Mouse (Mus musculus) neural tube, embryonic 11.5 days (tissue): ENCODE data around the gene St6galnac1. TPM values are rescaled to one million over a fixed set of nuclear protein-coding genes. Genes with fewer than 3 reads are reported as not detected.
"Not testable (repeated sequence)": the region's sequence is repeated elsewhere in the genome, so short reads cannot be mapped to it uniquely, and the experiment has no call there.

Source experiments
- ATAC-seq: fragments of 200-750 bp; cut with Nextera tagmentation; 2 replicates; pipeline ENCODE4 v1.8.0; 2017; ENCODE audit warnings: moderate number of reproducible peaks, mild to moderate bottlenecking, moderate TSS enrichment, moderate library complexity; ENCODE audit not compliant: insufficient read depth, low FRiP score, low TSS enrichment
- DNase-seq: peaks from one replicate; pipeline ENCODE4 v3.0.0-alpha.2; 2015; ENCODE audit warnings: low spot score
- H3K27ac ChIP-seq: fragments of 300-500 bp; sonication (generic); 2 replicates; pipeline ENCODE4 v1.5.1; 2014; ENCODE audit warnings: low read depth, mild to moderate bottlenecking, low read length
- H3K27me3 ChIP-seq: fragments of 300-500 bp; sonication (generic); 2 replicates; pipeline ENCODE4 v1.6.1; 2014; ENCODE audit warnings: mild to moderate bottlenecking, low read length, mixed read lengths; ENCODE audit not compliant: control insufficient read depth, insufficient read depth
- H3K36me3 ChIP-seq: fragments of 300-500 bp; sonication (generic); 2 replicates; pipeline ENCODE4 v1.6.1; 2014; ENCODE audit warnings: mild to moderate bottlenecking, low read length, moderate library complexity, mixed read lengths; ENCODE audit not compliant: control insufficient read depth, insufficient read depth
- H3K4me1 ChIP-seq: fragments of 300-500 bp; sonication (generic); 2 replicates; pipeline ENCODE4 v1.6.1; 2014; ENCODE audit warnings: low read length, mixed read lengths; ENCODE audit not compliant: control insufficient read depth, insufficient read depth
- H3K4me2 ChIP-seq: fragments of 300-500 bp; sonication (generic); 2 replicates; pipeline ENCODE4 v1.6.1; 2014; ENCODE audit warnings: low read depth, mild to moderate bottlenecking, moderate library complexity
- H3K4me3 ChIP-seq: fragments of 300-500 bp; sonication (generic); 2 replicates; pipeline ENCODE4 v1.5.1; 2014; ENCODE audit warnings: low read depth, low read length
- H3K9ac ChIP-seq: fragments of 300-500 bp; sonication (generic); 2 replicates; pipeline ENCODE4 v1.6.1; 2014; ENCODE audit warnings: mild to moderate bottlenecking, low read length
- H3K9me3 ChIP-seq: fragments of 300-500 bp; sonication (generic); 2 replicates; pipeline ENCODE4 v1.6.1; 2016; ENCODE audit warnings: low read length; ENCODE audit not compliant: control insufficient read depth
- WGBS: fragments of 180-500 bp; shearing (Covaris S2); extraction: QIAGEN DNeasy Blood & Tissue Kit; methylation state at CpG from one replicate; pipeline ENCODE4 v1.1.7; 2014; 5-methylcytosine and 5-hydroxymethylcytosine counted together
- polyA plus RNA-seq: library from polyadenylated mRNA; unstranded; fragments of >200 nt; fragmentation: Nextera tagmentation; extraction: Ambion mirVana; gene quantifications from 2 replicates; pipeline ENCODE4 v1.2.1, GENCODE M21; 2014

The St6galnac1 gene
- polyA plus RNA-seq, 1 experiment from 2014 or later = not detected

DNA sequence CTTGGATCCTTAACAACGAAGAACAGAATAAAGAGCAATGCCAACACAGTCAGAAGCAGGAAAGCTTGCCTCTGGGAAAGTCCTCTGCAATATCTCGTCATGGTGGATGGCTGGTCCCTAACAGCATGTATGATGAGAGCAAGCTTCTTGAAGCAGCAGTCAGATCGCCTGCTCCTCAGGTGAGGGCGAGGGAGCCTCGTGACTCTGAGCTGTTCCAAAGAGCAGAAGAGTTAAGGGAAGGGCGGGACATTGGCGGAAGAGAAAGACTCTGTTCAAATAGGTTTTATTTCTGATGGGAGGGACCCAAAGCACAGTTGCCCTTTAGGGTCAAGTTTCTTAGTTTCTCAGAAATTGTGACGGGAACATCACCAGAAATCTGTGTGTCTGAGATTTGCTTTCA is 25.6 kb downstream of the St6galnac1 start:
- DNase-seq (no peak), ATAC-seq (no peak)
- Histone ChIP-seq H3K4me1 (no peaks in the 10 kb centered on the region), H3K27ac (no peak overlapping the region), H3K4me3 (no peak overlapping the region), H3K9me3 (no peaks in the 10 kb centered on the region), H3K9ac (no peak overlapping the region), H3K4me2 (no peak overlapping the region), H3K36me3 (no peaks in the 10 kb centered on the region), H3K27me3 (no peaks in the 10 kb centered on the region)
- WGBS = 81% methylated on average over 8 of the region's 8 CpGs

DNA sequence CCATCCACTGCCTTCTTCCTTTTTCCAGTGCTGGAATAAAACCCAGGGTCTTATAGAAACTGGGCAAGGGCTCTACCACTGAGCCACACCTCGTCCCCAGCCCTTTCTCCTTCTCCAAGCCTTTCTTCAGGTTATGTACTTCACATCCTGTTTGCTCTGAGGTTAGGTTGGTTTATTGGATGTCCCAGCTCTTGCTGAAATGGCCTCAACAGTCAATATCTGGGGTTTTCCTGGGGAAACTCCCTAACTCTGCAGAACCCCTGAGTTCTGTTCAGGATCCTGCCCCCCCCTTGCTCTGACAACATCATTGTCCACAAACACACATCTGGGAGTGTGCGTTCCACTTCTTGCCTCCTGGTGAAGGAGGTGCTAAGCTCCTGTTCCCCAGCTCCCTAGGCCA is 26.6 kb downstream of the St6galnac1 start:
- H3K9me3 ChIP-seq, H3K4me2 ChIP-seq, H3K27me3 ChIP-seq, ATAC-seq, H3K4me1 ChIP-seq, H3K9ac ChIP-seq, H3K27ac ChIP-seq, DNase-seq, H3K4me3 ChIP-seq, H3K36me3 ChIP-seq: not testable (repeated sequence)
- 79% methylated on average over 2 of the region's 2 CpGs for WGBS

DNA sequence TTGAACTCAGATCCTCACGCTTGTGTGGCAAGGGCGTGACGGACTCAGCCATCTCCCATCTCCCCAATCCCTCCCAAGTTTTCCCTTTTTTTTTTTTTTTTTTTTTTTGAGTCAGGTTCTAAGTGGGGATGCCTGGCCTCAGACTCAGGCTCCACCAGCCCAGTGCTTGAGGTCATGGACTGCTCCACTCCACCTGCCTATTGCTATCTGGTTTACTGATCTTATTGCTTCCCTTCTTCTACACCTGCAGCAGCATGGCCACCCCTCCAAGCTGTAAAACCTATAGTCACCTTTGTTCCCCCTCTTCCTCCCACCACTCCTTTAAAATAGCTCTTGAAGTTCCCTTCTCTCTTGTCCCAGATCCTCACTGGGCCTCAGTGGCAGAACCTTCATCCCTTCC is 28.5 kb downstream of the St6galnac1 start:
- not testable (repeated sequence) for H3K4me2 ChIP-seq, H3K27ac ChIP-seq, ATAC-seq, H3K36me3 ChIP-seq, H3K4me1 ChIP-seq, H3K27me3 ChIP-seq, H3K9ac ChIP-seq, H3K4me3 ChIP-seq, DNase-seq, H3K9me3 ChIP-seq
- 98% methylated on average over 3 of the region's 3 CpGs for WGBS

DNA sequence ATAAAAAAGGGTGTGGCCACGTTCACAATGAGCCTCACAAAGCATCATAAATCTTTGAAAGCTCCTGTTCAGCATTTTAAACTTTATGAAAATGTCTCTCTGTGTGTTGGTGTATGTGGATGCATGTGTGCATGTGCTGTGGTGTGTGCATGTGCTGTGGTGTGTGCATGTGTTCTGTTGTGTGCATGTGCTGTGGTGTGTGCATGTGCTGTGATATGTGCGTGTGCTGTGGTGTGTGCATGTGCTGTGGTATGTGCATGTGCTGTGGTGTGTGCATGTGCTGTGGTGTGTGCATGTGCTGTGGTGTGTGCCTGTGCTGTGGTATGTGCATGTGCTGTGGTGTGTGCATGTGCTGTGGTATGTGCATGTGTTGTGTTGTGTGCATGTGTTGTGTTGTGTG is 29.9 kb downstream of the St6galnac1 start:
- not testable (repeated sequence) for ATAC-seq, DNase-seq, H3K27me3 ChIP-seq, H3K9me3 ChIP-seq, H3K4me3 ChIP-seq, H3K27ac ChIP-seq, H3K36me3 ChIP-seq, H3K4me2 ChIP-seq, H3K4me1 ChIP-seq, H3K9ac ChIP-seq
- WGBS = 67% methylated on average over 2 of the region's 2 CpGs

DNA sequence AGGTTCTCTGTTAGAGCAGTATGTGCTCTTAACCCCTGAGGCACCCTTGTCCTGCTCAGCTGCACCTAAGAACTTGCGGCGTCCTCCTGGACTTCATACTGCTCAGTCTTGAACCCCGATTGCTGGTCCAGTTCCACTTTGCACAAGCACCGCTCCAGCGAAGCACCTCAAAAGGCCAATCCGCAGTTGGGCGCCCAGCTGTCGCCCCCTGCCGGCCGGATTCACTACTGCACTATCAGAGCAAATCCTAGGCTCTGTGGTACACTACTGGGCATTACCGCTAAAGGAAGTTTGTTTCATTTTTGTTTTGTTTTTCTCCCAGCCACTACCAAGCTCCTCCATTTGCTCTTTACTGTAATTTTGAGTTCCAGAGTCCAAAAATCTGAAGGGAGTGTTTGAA is 36.9 kb downstream of the St6galnac1 start:
- H3K9ac ChIP-seq = no peak overlapping the region
- H3K4me1 ChIP-seq = no peaks in the 10 kb centered on the region
- H3K4me3 ChIP-seq = no peak overlapping the region
- 48% methylated on average over 11 of the region's 11 CpGs for WGBS
- H3K36me3 ChIP-seq = no peaks in the 10 kb centered on the region
- no peaks in the 10 kb centered on the region for H3K27me3 ChIP-seq
- no peak overlapping the region for H3K27ac ChIP-seq
- no peak for ATAC-seq
- H3K9me3 ChIP-seq = no peaks in the 10 kb centered on the region
- H3K4me2 ChIP-seq = no peak overlapping the region
- DNase-seq = no peak

DNA sequence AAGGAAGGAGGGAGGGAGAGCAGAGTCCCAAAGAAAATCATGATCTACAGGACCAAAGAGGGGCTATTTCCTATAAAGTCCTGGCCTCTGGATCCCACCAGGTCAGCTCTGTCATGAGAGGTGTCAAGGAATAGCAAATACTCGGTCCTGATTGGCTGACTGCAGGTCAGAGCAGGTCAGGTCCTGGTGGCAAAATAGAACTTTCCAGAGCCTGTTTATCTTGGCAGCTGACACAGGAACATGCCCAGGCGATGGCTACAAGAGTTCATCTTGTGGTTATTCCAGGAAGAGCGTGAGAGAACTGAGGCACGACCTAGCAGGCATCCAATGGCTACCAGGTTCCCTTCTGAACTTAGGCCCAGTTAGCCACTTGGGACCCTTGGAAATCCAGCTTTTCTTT is 42.8 kb downstream of the St6galnac1 start:
- H3K9me3 ChIP-seq = no peaks in the 10 kb centered on the region
- WGBS = 81% methylated on average over 4 of the region's 4 CpGs
- H3K36me3 ChIP-seq = no peaks in the 10 kb centered on the region
- H3K4me1 ChIP-seq = no peaks in the 10 kb centered on the region
- no peak overlapping the region for H3K27ac ChIP-seq
- ATAC-seq (no peak), DNase-seq (no peak)
- H3K27me3 ChIP-seq = no peaks in the 10 kb centered on the region
- no peak overlapping the region for H3K4me3 ChIP-seq
- H3K4me2 ChIP-seq = no peak overlapping the region
- H3K9ac ChIP-seq = no peak overlapping the region

DNA sequence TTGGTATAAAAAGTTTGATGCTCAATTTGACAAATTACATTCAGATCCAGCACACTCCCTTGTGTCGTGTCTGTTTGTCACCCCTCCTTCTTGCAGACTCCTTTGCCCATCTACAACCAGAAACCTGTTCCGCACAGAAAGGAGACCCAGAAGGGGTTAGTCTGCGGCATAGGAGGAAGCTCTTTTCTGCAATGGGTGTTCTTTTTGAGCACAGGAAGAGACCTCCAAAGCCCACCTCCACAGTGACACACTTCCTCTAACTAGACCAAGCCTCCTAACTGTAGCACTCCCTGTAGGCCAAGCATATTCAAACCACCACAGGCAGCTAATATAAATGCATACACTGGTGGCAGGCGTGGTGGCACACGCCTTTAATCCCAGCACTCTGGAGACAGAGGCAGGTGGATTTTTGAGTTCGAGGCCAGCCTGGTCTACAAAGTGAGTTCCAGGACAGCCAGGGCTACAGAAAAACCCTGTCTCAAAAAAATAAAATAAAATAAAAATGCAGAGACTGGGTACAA is 44.2 kb downstream of the St6galnac1 start:
- not testable (repeated sequence) for H3K4me3 ChIP-seq, H3K9ac ChIP-seq, DNase-seq, ATAC-seq, H3K4me1 ChIP-seq, H3K27me3 ChIP-seq, H3K9me3 ChIP-seq, H3K4me2 ChIP-seq, H3K36me3 ChIP-seq, H3K27ac ChIP-seq
- WGBS = 90% methylated on average over 6 of the region's 6 CpGs

DNA sequence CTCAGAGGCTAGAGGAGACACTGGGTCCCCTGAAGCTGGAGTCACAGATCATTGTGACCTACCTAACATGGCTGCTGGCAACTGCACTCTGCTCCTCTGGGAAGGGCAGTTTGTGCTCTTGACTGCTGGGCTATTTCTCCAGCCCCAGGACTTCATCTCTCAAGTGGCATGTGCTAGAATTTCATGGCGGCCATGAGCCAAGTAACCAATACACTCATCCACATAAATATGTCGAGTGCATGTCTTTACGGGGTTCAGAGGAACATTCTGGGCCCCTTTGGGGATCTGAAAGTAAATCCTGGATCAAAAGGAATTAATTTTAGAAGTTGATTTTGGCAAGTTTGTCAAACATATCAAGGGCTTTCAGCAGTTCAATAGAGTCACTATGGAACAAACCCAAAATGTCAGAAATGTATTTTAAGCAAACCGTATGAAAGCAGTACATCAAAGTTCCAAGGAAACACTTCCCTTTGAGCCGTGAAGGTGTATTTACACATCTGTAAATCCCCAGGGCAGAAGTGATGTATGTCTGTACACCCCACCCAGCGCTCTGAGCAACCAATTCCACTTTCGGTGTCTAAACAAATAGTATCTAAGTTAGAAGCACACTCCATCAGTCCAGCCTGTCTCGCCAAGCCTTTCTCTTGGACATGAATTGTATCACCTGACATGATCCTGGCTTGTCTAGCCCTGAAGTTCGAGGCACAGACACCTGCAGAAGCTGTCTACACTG is 45.9 kb downstream of the St6galnac1 start:
- Histone ChIP-seq H3K36me3 (no peaks in the 10 kb centered on the region), H3K4me2 (no peak overlapping the region), H3K4me1 (no peaks in the 10 kb centered on the region), H3K27me3 (no peaks in the 10 kb centered on the region), H3K9ac (no peak overlapping the region), H3K9me3 (no peaks in the 10 kb centered on the region), H3K27ac (no peak overlapping the region), H3K4me3 (no peak overlapping the region)
- WGBS = 86% methylated on average over 9 of the region's 9 CpGs
- DNase-seq (no peak), ATAC-seq (no peak)

DNA sequence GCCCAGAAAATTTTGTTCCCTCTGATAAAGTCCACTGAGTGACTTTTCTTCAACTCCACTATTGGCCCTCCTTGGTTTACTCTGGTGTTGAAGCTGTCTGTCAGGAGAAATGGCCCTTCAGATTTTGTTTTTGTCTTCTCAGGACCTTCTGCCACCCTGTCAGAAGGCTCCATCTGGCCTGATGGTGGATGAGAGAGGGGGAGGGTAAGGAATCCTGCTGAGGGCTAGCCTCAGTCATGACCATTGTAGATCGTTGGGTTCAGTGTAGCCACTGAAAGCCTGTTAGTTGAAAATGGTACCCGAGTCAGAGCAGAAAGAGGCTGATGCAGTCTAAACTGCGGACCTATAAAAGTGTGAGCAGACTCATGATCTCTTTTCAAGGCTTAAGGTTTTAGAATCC is 49.2 kb downstream of the St6galnac1 start:
- H3K27me3 ChIP-seq = no peaks in the 10 kb centered on the region
- H3K36me3 ChIP-seq = no peaks in the 10 kb centered on the region
- ATAC-seq = no peak
- H3K4me3 ChIP-seq = no peak overlapping the region
- no peaks in the 10 kb centered on the region for H3K4me1 ChIP-seq
- H3K9me3 ChIP-seq = no peaks in the 10 kb centered on the region
- no peak overlapping the region for H3K27ac ChIP-seq
- DNase-seq = no peak
- whole genome bisulfite sequencing = 79% methylated on average over 3 of the region's 3 CpGs
- no peak overlapping the region for H3K4me2 ChIP-seq
- no peak overlapping the region for H3K9ac ChIP-seq
